Mouse (Mus musculus) spleen, adult 2 months (tissue): ENCODE measurements around the gene Slc26a8. TPM values are rescaled to one million over a fixed set of nuclear protein-coding genes. Genes with fewer than 3 reads are reported as not detected.

ENCODE experiments used
- DNase-seq, 2 experiments: peaks; one replicate each; pipeline versions ENCODE4 v3.0.0 to v3.0.0-alpha.2; 2012 to 2021; ENCODE audit warnings: low spot score in 2 of 2, low read depth in 1 of 2
- H3K27ac ChIP-seq: fragments of 200-500 bp; 2 replicates; pipeline ENCODE4 v1.5.1; 2012; ENCODE audit warnings: low read length, inconsistent platforms; ENCODE audit not compliant: insufficient read depth
- H3K27me3 ChIP-seq: fragments of 200-500 bp; 2 replicates; pipeline ENCODE4 v1.6.1; 2012; ENCODE audit warnings: mild to moderate bottlenecking, moderate library complexity, low read length, inconsistent platforms; ENCODE audit not compliant: control insufficient read depth, insufficient read depth
- H3K36me3 ChIP-seq: fragments of 200-500 bp; 2 replicates; pipeline ENCODE4 v1.6.1; 2012; ENCODE audit warnings: mild to moderate bottlenecking, low read length, inconsistent platforms; ENCODE audit not compliant: control insufficient read depth, insufficient read depth
- H3K4me1 ChIP-seq: fragments of 200-500 bp; 2 replicates; pipeline ENCODE4 v1.6.1; 2011; ENCODE audit warnings: inconsistent platforms; ENCODE audit not compliant: control insufficient read depth, insufficient read depth, insufficient read length
- H3K4me3 ChIP-seq: fragments of 200-500 bp; 2 replicates; pipeline ENCODE4 v1.5.1; 2011; ENCODE audit warnings: mild to moderate bottlenecking, inconsistent platforms; ENCODE audit not compliant: insufficient read depth, insufficient read length; ENCODE audit errors: extremely low read depth
- CTCF ChIP-seq: fragments of 200-500 bp; IDR thresholded peaks from 2 replicates; pipeline ENCODE4 v1.5.1; 2011; ENCODE audit warnings: mild to moderate bottlenecking, inconsistent platforms; ENCODE audit not compliant: insufficient read depth, insufficient read length, insufficient replicate concordance; ENCODE audit errors: extremely low read depth
- POLR2A ChIP-seq: fragments of 200-500 bp; IDR thresholded peaks from 2 replicates; pipeline ENCODE4 v1.6.1; 2011; ENCODE audit warnings: low read depth, low read length, inconsistent platforms
- WGBS: fragments of 180-500 bp; shearing (Covaris S2); methylation state at CpG from one replicate; pipeline ENCODE4 v1.1.7; 2018; 5-methylcytosine and 5-hydroxymethylcytosine counted together
- polyA plus RNA-seq: library from polyadenylated mRNA; depleted of rRNA; stranded (reverse); fragments of >200 nt; gene quantifications from 2 replicates; pipeline ENCODE4 v1.2.3, GENCODE M21; 2012

Slc26a8 gene
- polyA plus RNA-seq, 1 experiment, result 0.40 TPM

DNA sequence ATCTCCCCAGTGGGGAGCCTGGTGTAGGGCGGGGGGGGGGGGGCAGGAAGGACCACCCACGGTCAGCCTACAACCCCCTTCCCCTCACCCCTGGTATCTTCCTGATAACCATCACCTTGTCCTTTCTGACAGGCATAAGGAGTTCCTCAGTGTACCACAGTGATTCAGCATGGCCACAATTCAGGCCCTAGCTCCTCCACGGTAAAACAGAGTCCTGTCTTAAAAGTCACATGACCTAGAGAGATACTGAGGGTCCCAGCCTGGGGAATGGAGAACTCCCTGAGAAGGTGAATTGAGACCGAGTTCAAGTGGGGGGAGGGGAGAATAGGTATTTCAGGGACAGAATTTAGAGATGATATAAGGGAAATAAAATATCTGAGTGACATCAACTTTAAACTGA lies 2.7 kb downstream of the Slc26a8 start:
- TF ChIP-seq CTCF, result no peak
- TF ChIP-seq POLR2A, result no peak
- Histone ChIP-seq H3K27me3 (peaks cover 7% of the 10 kb centered on the region; the same call in 1 of the 2 replicates), H3K4me3 (no peak overlapping the region), H3K4me1 (peaks cover 7% of the 10 kb centered on the region), H3K27ac (no peak overlapping the region), H3K36me3 (no peaks in the 10 kb centered on the region)
- WGBS, result 23% methylated on average over 4 of the region's 4 CpGs
- DNase-seq, result no peak

DNA sequence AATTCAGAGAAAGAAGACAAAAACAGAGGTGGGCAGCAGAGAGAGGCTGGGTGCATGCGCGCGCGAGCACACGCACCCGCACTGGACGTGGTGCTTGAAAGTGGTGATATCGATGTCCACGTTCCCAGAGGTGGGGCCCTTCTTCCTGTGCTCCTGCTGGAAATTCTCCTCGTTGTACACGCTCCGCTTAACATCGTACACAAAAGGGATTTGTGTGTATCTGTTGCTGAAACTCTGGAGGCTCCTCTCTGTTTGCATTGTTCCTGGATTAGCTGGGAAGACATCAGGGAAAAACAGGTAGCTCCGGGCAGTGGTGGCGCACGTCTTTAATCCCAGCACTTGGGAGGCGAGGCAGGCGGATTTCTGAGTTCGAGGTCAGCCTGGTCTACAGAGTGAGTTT lies 5.4 kb downstream of the Slc26a8 start:
- TF ChIP-seq POLR2A, result no peak
- TF ChIP-seq CTCF, result no peak
- WGBS, result 93% methylated on average over 19 of the region's 19 CpGs

GRCm38 (mm10) chr17:28683601-28684000 lies 6.4 kb downstream of the Slc26a8 start:
- no peaks in the 10 kb centered on the region for H3K27me3 ChIP-seq
- WGBS, result 86% methylated on average over 1 of the region's 1 CpGs
- H3K4me3 ChIP-seq, result no peak overlapping the region
- H3K27ac ChIP-seq, result no peak overlapping the region
- no peaks in the 10 kb centered on the region for H3K4me1 ChIP-seq
- no peak for TF ChIP-seq CTCF
- no peak for TF ChIP-seq POLR2A
- DNase-seq, result no peak
- no peaks in the 10 kb centered on the region for H3K36me3 ChIP-seq

More for the DNA sequence above, 5.4 kb downstream of the Slc26a8 start:
- H3K4me3 ChIP-seq, result no peak overlapping the region
- H3K27ac ChIP-seq, result no peak overlapping the region
- peaks cover 3% of the 10 kb centered on the region for H3K4me1 ChIP-seq
- peaks cover 2% of the 10 kb centered on the region; the same call in 1 of the 2 replicates for H3K27me3 ChIP-seq
- no peak for DNase-seq
- no peaks in the 10 kb centered on the region for H3K36me3 ChIP-seq

GRCm38 (mm10) chr17:28682311-28683084 lies 7.5 kb downstream of the Slc26a8 start:
- Histone ChIP-seq H3K4me1 (no peaks in the 10 kb centered on the region), H3K4me3 (no peak overlapping the region), H3K36me3 (no peaks in the 10 kb centered on the region), H3K27me3 (no peaks in the 10 kb centered on the region), H3K27ac (no peak overlapping the region)
- 91% methylated on average over 13 of the region's 13 CpGs for WGBS
- no peak for DNase-seq
- TF ChIP-seq POLR2A (no peak), CTCF (no peak)

DNA sequence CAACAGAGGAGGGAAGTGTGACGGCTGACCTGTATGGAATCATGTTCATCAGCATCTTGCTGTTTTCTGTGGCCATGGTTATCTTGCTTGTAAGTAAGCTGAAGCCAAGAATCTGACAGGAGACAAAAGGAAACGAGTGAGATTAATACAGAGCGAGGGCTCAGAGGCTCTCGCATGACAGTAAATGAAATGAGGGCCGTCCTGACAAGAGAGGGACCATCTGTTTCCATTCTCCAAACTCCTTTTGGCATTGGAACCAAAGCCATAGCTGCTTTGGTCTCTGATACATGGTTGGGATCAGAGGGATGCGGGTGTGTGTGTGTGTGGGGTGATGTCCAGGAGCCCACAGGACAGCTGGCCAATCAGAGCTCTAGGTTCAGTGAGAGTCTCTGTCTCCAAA lies 30.5 kb downstream of the Slc26a8 start:
- WGBS, result 86% methylated on average over 6 of the region's 6 CpGs
- no peaks in the 10 kb centered on the region for H3K27me3 ChIP-seq
- no peaks in the 10 kb centered on the region for H3K36me3 ChIP-seq

DNA sequence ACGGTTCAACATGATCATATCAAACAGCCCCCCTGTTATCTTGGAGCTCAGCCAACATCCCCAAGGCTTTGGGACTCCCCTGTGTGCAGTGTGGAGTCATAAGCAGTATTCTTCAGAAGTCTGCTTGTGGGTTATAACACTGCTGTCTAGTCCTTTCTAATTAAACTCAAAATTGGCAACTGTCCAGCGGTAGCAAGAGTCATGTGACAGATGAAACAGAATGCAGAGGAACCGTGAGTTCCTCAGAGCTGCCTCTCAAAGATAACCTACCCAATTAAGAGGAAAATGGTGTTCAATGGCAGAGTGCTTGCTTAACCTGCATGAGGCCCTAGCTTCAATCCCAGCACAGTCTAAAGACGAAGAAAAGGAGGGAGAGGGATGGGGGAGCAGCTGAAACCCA lies 32.1 kb downstream of the Slc26a8 start:
- DNase-seq, result peak in 1 of 2 experiments; percentile 15
- H3K36me3 ChIP-seq, result no peaks in the 10 kb centered on the region
- H3K27ac ChIP-seq, result no peak overlapping the region
- H3K4me1 ChIP-seq, result no peaks in the 10 kb centered on the region
- H3K27me3 ChIP-seq, result no peaks in the 10 kb centered on the region
- TF ChIP-seq POLR2A (no peak), CTCF (no peak)
- WGBS, result 21% methylated on average over 4 of the region's 4 CpGs
- H3K4me3 ChIP-seq, result no peak overlapping the region

More for the DNA sequence above, 30.5 kb downstream of the Slc26a8 start:
- Histone ChIP-seq H3K4me1 (no peaks in the 10 kb centered on the region), H3K4me3 (no peak overlapping the region), H3K27ac (no peak overlapping the region)
- no peak for TF ChIP-seq CTCF
- TF ChIP-seq POLR2A, result no peak
- no peak for DNase-seq

DNA sequence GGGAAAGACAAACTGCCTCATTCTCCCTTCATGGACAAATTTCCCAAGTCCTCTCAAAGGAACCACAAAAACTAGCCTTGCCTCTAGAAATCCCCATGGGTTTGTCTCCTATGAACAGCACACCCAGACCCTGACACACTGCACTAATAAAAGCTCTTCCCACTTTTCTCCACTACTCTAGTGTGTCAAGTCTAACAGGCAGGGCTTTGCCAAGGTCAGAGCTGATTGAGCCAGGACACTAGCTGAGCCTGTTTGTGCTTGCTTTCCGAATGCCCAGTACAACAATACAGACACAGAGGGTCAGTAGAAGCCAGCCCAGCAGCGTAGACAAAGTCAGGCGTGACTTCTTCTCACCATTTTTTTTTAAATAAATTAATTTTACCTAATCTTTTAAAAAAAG lies 39.8 kb downstream of the Slc26a8 start:
- H3K27me3 ChIP-seq, result no peaks in the 10 kb centered on the region
- TF ChIP-seq CTCF, result no peak
- TF ChIP-seq POLR2A, result no peak
- no peaks in the 10 kb centered on the region for H3K4me1 ChIP-seq
- DNase-seq, result no peak
- H3K4me3 ChIP-seq, result no peak overlapping the region
- no peak overlapping the region for H3K27ac ChIP-seq
- H3K36me3 ChIP-seq, result no peaks in the 10 kb centered on the region
- WGBS, result 87% methylated on average over 3 of the region's 3 CpGs
